Mouse (Mus musculus): ENCODE data around the gene Them7.

DNA sequence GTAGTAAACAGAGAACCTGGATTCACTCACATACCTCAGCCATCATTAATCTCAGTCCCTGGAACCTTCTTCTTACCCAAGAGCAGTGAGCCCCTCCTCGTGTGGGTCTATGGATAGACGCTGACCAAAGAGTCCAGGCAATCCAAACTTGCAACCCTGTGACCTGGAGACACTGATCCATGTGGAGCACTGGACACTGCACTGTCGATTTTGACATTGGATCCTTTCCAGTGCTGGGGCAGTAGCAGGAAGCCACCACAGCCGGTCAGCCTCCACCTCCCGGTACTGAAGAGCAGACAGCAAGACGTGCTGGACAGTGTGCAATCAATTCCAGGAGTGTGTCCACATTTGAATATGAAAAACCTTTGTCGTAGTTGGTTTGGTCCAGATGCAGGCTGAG lies 13.3 kb downstream of the Them7 start:
- no peak for TF ChIP-seq POLR2A (IDR thresholded peaks at IDR 0.05; ENCODE audit: extremely low read depth, insufficient read depth, low read length)
- no peak for TF ChIP-seq CTCF (IDR thresholded peaks at IDR 0.05; ENCODE audit: extremely low read depth, insufficient read depth, low read length)

All from cortical plate, adult 2 months (tissue).